Mouse (Mus musculus) G1E (cell line): ENCODE results near the gene Ppp1r12b. TPM values are rescaled to one million over a fixed set of nuclear protein-coding genes. Genes with fewer than 3 reads are reported as not detected.

Source experiments
- ATAC-seq: 2 replicates; pipeline ENCODE4 v1.8.0; 2016; ENCODE audit warnings: mild to moderate bottlenecking; ENCODE audit not compliant: insufficient number of reproducible peaks, poor library complexity, low FRiP score, severe bottlenecking; ENCODE audit errors: extremely low read depth
- DNase-seq: peaks from one replicate; pipeline ENCODE4 v3.0.0; 2012; ENCODE audit warnings: low spot score
- H3K27me3 ChIP-seq: 2 replicates; pipeline ENCODE4 v1.6.1; 2012; ENCODE audit warnings: mild to moderate bottlenecking, low read length, inconsistent platforms; ENCODE audit not compliant: insufficient read depth
- H3K36me3 ChIP-seq: replicated peaks from 2 replicates; pipeline ENCODE3; 2012; ENCODE audit warnings: mild to moderate bottlenecking, inconsistent platforms
- H3K4me1 ChIP-seq: 2 replicates; pipeline ENCODE4 v1.6.1; 2012; ENCODE audit warnings: low read depth, low read length, inconsistent platforms, mixed read lengths; ENCODE audit not compliant: insufficient read depth
- H3K4me3 ChIP-seq: 2 replicates; pipeline ENCODE4 v1.5.1; 2012; ENCODE audit warnings: low read depth, mild to moderate bottlenecking, inconsistent platforms, low read length, moderate library complexity, mixed read lengths
- H3K9me3 ChIP-seq: replicated peaks from 2 replicates; pipeline ENCODE4 v1.6.1; 2012; ENCODE audit warnings: inconsistent platforms
- CTCF ChIP-seq: IDR thresholded peaks from 2 replicates; pipeline ENCODE4 v1.5.1; 2012; ENCODE audit warnings: low read depth, low read length, inconsistent platforms, mixed read lengths
- GATA1 ChIP-seq: IDR thresholded peaks from 2 replicates; pipeline ENCODE4 v1.6.1; 2012; ENCODE audit warnings: borderline replicate concordance, low read length, inconsistent platforms, mixed read lengths
- GATA2 ChIP-seq: IDR thresholded peaks from 2 replicates; pipeline ENCODE4 v1.6.1; 2012; ENCODE audit warnings: low read depth, low read length, inconsistent platforms, borderline replicate concordance
- POLR2AphosphoS5 ChIP-seq: IDR thresholded peaks from 2 replicates; pipeline ENCODE4 v1.6.1; 2012; ENCODE audit warnings: low read depth, low read length, inconsistent platforms; ENCODE audit not compliant: insufficient replicate concordance
- TAL1 ChIP-seq: conservative IDR thresholded peaks from 2 replicates; pipeline ENCODE4 v1.6.1; 2012; ENCODE audit warnings: low read depth, low read length, inconsistent platforms, mixed read lengths
- polyA plus RNA-seq: library from polyadenylated mRNA; stranded (reverse); fragments of >175 nt; gene quantifications from 2 replicates; pipeline ENCODE4 v1.2.3, GENCODE M21; 2012
- total RNA-seq, 2 experiments: library from RNA; stranded (forward) in 1 of 2; stranded (reverse) in 1 of 2; fragments of 200-1000 nt in 1 of 2; fragments of >200 nt in 1 of 2; fragmentation: Nextera tagmentation in 1 of 2; gene quantifications; 2 replicates each; pipeline ENCODE4 v1.2.3; 2014 to 2017

The Ppp1r12b gene
- total and polyA plus RNA-seq, 3 experiments, result 1.7 to 15.7 (median 8.2) TPM

GRCm38 (mm10) chr1:134987173-134987961 lies 31.6 kb upstream of the Ppp1r12b start:
- TF ChIP-seq GATA1 (no peak), TAL1 (no peak), POLR2AphosphoS5 (no peak), CTCF (no peak), GATA2 (no peak)
- ATAC-seq, result no peak
- no peak overlapping the region for H3K4me3 ChIP-seq
- no peak for DNase-seq
- H3K36me3 ChIP-seq, result no peaks in the 10 kb centered on the region
- no peaks in the 10 kb centered on the region for H3K4me1 ChIP-seq
- H3K27me3 ChIP-seq, result peaks cover 52% of the 10 kb centered on the region
- no peaks in the 10 kb centered on the region for H3K9me3 ChIP-seq

- DNase-seq (no peak), ATAC-seq (no peak)
- Histone ChIP-seq H3K4me3 (no peak overlapping the region), H3K4me1 (peaks cover 10% of the 10 kb centered on the region; the same call in 1 of the 2 replicates), H3K36me3 (peaks cover 74% of the 10 kb centered on the region), H3K27me3 (no peaks in the 10 kb centered on the region), H3K9me3 (no peaks in the 10 kb centered on the region)
- no peak for TF ChIP-seq GATA2
- TF ChIP-seq GATA1, result no peak
Measured at GRCm38 (mm10) chr1:134972920-134973319, 17.2 kb upstream of the Ppp1r12b start.

DNA sequence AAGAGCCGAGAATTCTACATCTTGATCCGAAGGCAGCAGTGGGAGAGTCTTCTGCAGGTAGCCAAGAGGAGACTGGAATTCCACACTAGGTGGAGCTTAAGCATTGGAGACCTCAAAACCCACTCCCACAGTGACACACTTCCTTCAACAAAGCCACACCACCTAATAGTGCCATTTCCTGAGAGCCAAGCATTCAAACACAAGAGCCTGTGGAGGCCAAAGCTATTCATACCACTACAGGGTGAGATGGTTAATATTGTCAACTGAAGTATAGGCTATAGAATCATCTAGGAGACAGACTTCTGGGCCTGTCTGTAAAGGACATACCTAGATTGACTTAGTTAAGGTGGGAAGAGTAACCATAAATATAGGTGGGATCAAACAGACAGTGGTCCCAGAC lies 9.7 kb upstream of the Ppp1r12b start:
- TF ChIP-seq GATA1 (no peak), POLR2AphosphoS5 (no peak), CTCF (no peak), GATA2 (no peak), TAL1 (no peak)
- no peaks in the 10 kb centered on the region for H3K9me3 ChIP-seq
- no peak overlapping the region for H3K4me3 ChIP-seq
- peaks cover 48% of the 10 kb centered on the region for H3K4me1 ChIP-seq
- ATAC-seq, result no peak
- no peaks in the 10 kb centered on the region for H3K27me3 ChIP-seq
- no peak for DNase-seq
- H3K36me3 ChIP-seq, result peaks cover 50% of the 10 kb centered on the region

DNA sequence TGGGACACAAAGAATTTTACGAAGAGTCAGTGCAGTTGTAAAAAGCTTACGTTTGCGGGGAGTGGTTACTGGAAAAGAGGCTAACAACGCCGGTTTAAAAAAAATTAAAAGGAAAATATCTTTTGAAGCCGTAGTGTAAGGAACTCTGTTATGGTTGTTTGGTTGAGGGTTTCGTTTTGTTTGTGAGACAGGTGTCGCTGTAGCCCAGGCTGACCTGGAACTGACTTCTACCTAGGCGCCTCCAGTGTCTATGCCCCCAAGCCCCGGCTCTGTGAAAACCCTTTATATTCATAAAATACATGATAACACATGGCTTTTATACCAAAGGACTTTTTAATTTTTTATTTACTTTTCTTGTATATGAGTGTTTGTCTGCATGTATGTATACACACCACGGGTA lies 7.1 kb upstream of the Ppp1r12b start:
- TF ChIP-seq TAL1 (no peak), CTCF (no peak)
- peaks cover 34% of the 10 kb centered on the region for H3K36me3 ChIP-seq

DNA sequence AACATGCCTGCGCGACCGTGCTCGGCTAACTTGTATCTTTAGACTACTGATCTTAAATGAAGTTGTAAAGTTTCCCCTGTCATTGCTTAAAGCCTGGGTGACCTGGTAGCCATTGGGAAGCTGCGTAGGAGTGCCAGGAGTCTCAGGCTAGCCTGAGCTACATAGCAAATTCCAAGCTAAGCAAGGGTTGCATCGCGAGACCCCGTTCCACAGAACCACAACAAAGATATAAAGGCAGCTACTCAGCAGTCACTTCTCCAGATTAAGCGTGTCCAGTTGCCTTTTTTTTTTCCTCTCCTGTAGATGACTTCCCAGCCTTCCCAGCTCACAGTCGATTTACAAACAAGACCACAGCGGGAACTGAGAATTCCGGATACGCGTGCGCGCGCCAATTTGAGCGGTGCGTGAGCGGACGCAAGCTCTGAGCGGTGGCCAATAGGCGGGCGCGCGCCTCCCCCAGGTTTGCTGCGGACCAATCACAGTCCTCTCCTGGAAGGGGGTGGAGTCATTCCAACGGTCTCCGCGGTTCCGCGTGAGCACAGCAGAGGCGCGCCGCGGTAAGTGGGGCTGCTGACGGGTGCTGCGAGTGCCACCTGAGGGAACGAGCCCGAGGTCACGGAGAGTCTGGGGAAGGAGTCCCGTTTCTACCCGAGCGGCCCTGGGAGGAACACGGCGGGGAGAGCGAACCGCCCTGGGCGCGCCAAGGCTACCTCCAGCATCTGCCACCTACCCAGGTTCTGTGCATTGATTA lies 6.5 kb upstream of the Ppp1r12b start, which contains the start of gene Ube2t:
TSS of gene Ube2t (plus strand) at position 513 of the 751 bp plus-strand sequence.
- Histone ChIP-seq H3K9me3 (no peaks in the 10 kb centered on the region), H3K27me3 (no peaks in the 10 kb centered on the region), H3K4me3 (peak within 1 kb of the TSS; percentile 79), H3K4me1 (peaks cover 37% of the 10 kb centered on the region), H3K36me3 (peaks cover 28% of the 10 kb centered on the region)
- ATAC-seq (peak; percentile 95), DNase-seq (peak; percentile 92)
- TF ChIP-seq POLR2AphosphoS5 (no peak), TAL1 (no peak), CTCF (no peak), GATA1 (no peak), GATA2 (no peak)

More for the DNA sequence above, 7.1 kb upstream of the Ppp1r12b start:
- Histone ChIP-seq H3K4me3 (peak overlapping the region; percentile 79), H3K4me1 (peaks cover 40% of the 10 kb centered on the region), H3K9me3 (no peaks in the 10 kb centered on the region), H3K27me3 (no peaks in the 10 kb centered on the region)
- DNase-seq (peak; percentile 25), ATAC-seq (no peak)

DNA sequence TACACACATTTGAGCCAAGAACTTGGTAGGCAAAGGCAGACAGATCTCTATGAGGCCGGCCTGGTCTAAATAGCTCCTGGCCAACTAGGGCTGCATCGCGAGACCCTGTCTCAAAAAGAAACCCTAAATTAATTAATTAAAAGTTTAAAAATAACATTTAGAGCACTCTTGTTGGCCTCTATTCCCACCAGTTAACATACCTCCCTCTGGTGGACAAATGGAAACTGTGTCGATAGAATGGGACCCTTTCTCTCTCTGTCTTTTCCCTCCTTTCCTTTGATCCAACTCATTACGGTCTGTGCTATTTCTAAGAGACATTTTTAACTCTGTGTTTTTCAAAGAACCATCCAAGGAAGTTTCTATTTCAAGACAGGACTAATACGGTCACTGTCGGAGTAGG lies 4.9 kb upstream of the Ppp1r12b start:
- no peaks in the 10 kb centered on the region for H3K27me3 ChIP-seq
- ATAC-seq (no peak), DNase-seq (peak; percentile 27)
- no peaks in the 10 kb centered on the region for H3K9me3 ChIP-seq
- H3K36me3 ChIP-seq, result peaks cover 14% of the 10 kb centered on the region
- H3K4me1 ChIP-seq, result peaks cover 40% of the 10 kb centered on the region
- TF ChIP-seq CTCF (0 out of 2 replicates have a peak, but pooled peaks have one; percentile 20), GATA1 (no peak), POLR2AphosphoS5 (no peak)
- no peak overlapping the region for H3K4me3 ChIP-seq
